Mouse (Mus musculus) leukemia stem cell, adult 10-12 weeks (primary cell): Measurements from ENCODE around the gene Obox2. TPM values are rescaled to one million over a fixed set of nuclear protein-coding genes. Genes with fewer than 3 reads are reported as not detected.

Experiments used
- polyA plus RNA-seq: library from polyadenylated mRNA; stranded (reverse); fragments of >175 nt; gene quantifications from 2 replicates; pipeline ENCODE4 v1.2.3, GENCODE M21; 2012; ENCODE audit warnings: low replicate concordance

Obox2 gene
- not detected in 2 replicates for polyA plus RNA-seq

GRCm38 (mm10) chr7:15388421-15388998, at the start of gene Obox2, which contains the start of gene Obox1:
Gene Obox2, plus strand, starts transcription at chr7:15388721.
Gene Obox1, plus strand, starts transcription at chr7:15388948.

Other genes starting within 250 kb of the Obox2 start
- not detected in 2 replicates for gene Obox1, start 227 bp downstream of the Obox2 start, polyA plus RNA-seq